Mouse (Mus musculus): Measurements from ENCODE around the gene Inafm1.
"Not testable (repeated sequence)": the region's sequence is repeated elsewhere in the genome, so short reads cannot be mapped to it uniquely, and the experiment has no call there.

- TF ChIP-seq POLR2A (IDR thresholded peaks at IDR 0.05; ENCODE audit: low read depth, low read length); MAFK (IDR thresholded peaks at IDR 0.05; ENCODE audit: insufficient replicate concordance, low read length); EP300 (IDR thresholded peaks at IDR 0.05; ENCODE audit: low read length); CTCF (conservative IDR thresholded peaks at IDR 0.05 in 1 of 2, IDR thresholded peaks at IDR 0.05 in 1 of 2; ENCODE audit: low read depth in 2 of 2, low read length in 2 of 2); ELF1 (IDR thresholded peaks at IDR 0.05; ENCODE audit: low read depth, low read length); RAD21 (IDR thresholded peaks at IDR 0.05; ENCODE audit: low read depth, low read length); NRF1 (IDR thresholded peaks at IDR 0.05; ENCODE audit: low read depth, low read length); ZKSCAN1 (IDR thresholded peaks at IDR 0.05; ENCODE audit: borderline replicate concordance, low read depth, low read length); MXI1 (IDR thresholded peaks at IDR 0.05; ENCODE audit: low read depth, low read length); MYC (IDR thresholded peaks at IDR 0.05; ENCODE audit: low read depth, low read length); UBTF (IDR thresholded peaks at IDR 0.05; ENCODE audit: low read depth, low read length): not testable (repeated sequence)
These were observed 6.8 kb downstream of the Inafm1 start for GRCm38 (mm10) chr7:16266593-16266992.
